Mouse (Mus musculus) A20 (cell line): ENCODE data around the gene Hoxb13.

Source experiments
- DNase-seq: peaks from one replicate; pipeline ENCODE4 v3.0.0-alpha.2; 2011; ENCODE audit warnings: low read depth, low spot score

Hoxb13 gene

DNA sequence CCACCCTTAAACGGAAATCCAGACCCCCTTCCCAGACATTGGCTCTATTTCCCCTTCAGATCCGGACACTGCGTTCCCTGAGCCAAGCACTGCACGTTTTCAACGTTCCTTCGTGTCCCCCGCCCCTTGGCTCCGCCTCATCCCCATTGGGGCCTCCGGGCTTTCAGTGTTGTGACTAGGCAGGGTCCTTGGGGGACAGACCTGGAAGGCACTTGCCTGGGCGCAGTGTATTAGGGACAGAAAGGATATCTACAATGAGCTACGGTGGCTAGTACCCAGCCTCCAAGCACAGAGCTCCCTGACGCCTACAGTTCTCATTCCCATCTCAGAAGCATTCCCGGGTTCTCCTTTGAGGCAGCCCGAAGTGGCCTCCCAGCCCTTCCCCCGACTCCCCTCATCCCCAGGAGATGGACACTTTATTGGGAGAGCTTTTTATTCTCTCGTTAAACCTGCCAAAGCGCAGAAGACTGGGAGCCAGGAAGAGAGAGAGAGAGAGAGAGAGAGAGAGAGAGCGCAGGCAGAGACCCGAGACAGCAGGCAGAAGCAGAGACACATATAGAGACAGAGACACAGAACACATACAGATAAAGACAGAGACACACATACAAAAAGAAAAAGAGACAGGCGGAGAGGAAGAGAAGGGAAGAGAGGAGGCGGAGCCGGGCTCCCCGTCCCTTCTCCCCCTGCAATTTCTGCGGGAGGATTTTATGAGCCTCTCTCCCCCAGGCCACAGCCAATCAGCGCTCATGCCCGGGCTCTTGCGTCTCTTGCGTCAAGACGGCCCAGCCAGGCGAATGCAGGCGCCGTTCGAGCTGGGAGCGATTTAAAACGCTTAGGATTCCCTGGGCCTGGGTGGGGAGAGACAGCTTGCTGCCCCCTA, at the start of gene Hoxb13:
Hoxb13 (plus strand) TSS at position 796 of the 880 bp plus-strand sequence.
- no peak for DNase-seq

DNA sequence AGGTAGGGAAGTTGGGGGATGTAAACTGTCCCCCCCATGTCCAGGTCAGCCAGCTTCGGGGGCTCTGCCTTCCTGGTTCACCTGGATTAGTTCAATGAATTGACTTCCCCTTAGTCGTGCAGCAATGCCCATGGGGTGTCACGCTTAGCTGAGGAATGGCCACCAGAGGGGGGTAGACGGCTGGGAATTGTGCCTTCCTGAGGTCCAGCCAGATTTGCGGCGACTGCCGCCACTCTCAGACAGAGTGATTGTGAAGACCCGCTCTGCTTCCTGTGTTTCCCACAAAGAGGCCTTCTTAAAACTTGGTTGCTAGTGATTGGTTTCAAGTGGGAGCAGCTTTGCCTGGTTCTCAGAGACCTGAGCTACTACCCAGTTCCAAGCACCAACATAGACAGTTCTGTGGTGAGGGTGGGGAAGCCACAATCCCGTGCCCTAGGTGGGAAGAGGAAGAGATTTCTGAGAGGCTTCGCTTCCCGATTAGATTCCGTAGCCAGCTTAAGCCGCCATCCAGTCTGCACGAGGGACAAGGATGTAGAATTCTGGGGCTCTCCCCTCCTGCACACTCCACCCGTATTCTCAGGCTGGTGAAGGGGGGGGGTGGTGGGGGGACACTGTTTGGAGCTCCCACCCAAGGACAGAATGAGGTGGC, 48.4 kb upstream of the Hoxb13 start:
- peak; percentile 56 for DNase-seq

DNA sequence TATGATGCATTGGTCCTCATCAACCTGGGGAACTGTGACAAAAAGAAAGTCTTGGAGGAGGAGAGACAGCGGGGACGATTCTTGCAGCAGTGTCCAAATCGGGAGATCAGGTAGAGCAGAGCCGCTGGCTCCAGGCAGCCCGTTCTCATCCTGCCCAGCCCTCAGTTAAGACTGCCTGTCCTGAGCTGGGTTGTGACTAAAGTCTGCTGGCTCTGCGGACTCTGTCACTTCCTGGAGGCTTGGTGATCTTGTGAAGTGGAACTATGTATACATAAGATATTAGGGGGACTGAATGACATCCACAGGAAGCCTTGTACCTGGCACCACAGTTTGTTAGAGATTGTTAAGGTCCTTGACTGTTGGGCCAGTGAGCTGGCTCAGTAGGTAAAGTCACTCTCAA, 46.6 kb upstream of the Hoxb13 start:
- no peak for DNase-seq

DNA sequence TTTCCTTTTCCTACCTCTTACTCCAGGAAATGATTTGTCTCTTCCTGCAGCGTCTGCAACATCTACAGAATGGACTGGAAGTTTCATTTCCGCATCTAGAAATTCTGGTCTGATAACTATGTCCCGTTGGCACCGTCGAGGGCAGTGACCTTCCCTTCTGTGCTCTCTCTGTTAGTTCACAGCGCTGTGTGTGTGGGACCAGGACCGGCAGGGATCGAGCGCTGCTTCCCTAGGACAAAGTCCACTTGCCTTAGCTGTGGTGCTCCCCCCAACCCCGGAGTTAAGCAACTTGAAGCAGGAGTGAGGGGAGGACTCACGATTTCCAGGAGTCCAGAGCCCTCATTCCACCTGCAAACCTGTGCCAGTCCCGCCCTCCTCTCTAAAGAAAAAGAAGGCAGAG, 29.3 kb upstream of the Hoxb13 start:
- peak; percentile 10 for DNase-seq

DNA sequence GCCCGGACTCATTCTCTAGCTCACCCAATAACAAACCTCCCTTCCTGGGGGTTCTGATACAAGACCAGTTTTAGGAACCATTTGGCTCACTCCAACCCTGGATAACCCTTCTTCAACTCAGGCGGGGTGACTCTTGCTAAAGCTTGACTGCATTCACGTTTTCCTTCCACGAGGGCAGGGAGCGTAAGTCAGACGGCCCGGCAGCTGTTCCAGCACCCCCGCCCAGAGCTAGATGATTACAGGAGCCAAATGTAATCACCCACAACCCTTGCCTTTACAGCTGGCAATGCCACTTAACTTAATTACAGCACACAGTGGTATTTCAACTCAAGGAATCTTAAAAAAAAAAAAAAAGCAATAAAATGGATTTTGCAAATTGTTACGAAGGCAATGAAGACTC, 26.0 kb upstream of the Hoxb13 start:
- DNase-seq = no peak

DNA sequence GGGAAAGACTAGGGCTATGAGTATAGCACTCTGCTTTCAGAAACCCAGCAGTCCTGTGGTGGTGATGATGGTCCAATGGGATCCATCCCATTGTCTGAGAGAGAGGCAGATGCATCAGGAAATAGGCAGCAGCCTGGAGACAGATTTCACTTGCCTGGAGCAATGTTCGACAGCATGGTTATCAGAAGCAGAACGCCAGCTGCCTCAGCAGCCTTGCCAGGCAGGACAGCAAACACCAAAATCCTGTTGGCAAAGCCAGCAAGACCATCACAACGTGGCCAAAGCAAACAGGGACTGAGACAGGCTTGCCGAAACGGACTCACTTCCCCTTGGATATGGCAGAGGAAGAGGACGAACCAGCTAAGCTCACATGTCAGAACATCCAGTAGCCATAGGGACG, 25.1 kb upstream of the Hoxb13 start:
- DNase-seq = no peak

DNA sequence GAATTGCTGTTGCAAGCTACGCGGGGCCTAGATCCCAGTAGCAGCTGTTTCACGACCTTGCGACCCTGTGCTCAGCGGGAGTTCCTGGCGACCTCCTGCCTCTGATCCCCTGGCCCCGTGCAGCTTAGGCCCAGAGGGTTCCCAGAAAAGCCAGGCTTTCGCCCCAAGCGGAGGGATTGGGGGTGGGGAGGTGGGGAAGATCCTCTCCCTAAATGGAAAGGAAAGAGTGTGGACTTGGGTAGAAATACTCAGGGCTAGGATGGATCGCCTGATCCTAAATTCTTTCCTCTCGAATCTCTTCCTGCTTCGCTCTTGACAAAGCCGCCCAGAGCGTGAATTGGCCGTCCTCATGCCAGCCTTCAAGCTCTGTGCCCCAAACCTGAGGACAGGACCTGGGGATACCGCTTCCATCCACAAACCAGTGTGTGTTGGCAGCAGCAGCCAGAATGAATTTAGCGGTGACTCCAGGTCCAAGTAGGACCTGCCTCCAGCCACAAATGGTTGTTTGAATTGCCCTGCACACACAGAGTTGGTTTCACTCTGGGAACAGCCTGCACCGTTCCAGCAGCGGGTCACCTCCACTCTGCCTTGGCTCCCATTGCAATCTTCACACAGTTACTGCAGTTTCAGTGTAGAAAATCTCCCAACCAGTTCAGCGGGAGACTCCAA, 23.3 kb upstream of the Hoxb13 start:
- no peak for DNase-seq

DNA sequence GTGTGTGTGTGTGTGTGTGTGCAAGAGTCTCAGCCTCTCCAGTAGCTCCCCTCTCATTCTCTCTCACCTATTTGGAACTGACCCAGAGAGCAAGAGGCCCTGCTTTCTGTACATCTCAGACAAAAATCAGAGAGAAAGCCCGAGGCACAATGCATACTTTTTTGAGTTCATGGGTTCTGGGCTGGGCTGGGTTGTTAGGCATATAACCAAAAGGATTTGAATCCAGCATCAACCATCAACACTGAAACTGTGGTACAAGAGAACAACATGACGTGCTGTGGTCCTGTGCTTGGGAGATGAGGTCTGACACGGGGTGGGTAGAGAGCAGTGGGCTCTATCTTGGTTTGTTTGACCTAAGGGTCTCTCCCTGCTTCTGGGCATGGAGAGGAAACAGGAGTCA, 22.5 kb upstream of the Hoxb13 start:
- DNase-seq = no peak

DNA sequence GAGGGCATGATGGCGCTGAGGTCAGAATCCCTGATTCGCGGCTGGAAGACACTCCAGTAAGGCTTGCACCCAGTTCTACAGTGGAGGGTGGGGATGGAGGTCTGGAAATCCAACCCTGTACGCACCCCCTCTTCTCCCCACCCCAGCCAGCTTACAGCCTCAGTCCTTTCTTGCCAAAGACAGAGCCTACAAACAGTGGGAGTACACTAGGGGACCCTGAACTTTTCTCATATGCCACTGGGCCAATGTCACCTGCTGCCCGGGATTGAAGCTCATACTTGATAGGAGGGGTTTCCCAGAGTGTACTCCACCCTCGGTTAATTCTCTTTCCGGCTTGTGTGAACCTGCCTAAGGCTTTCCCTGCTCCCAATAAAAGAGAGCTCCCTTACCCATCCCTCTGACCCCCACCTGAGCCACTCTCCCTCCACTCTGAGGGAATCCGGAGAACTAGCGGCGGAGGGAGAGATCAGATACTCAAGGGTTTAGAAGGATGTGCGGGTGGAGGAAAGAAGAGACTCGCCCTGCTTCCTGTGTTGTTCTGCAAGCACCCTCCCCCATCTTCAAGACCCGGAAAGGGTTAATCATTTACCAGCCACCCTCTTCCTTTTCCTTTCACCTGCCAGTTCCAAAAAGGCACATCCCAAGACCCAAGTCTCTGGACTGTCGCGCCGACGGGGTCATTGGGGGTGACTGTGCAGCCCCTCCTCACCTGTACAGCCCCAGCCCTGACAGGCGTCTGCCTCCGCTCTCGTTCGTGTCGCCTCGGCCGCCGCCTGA, 21.4 kb upstream of the Hoxb13 start:
- DNase-seq = no peak

DNA sequence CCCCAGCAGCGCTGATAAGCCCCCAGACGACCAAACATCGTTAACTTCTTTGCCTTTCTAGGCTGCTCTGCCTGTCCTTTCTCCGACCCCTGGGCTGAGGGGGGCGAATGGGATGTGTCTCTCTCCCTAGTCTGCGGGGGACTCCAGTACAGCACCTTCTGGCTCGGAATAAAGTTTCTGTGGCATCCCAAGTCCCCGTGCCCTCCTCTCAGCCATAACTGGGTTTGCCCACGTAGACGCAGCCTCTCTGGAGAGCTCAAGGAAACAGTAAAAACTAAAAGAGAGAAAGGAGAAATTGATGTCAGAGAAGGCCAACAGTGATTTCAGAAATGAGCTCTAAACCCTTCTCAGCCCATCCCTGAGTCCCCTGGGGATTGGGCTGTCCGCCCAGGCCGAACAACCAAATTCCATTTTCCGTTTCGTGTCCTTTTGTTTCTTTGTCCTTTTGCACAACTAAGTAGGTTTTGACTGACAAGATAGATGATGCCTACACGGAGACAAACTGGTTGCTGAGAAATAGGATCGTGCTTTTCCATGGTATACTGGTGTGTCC, 20.8 kb upstream of the Hoxb13 start:
- DNase-seq = no peak

DNA sequence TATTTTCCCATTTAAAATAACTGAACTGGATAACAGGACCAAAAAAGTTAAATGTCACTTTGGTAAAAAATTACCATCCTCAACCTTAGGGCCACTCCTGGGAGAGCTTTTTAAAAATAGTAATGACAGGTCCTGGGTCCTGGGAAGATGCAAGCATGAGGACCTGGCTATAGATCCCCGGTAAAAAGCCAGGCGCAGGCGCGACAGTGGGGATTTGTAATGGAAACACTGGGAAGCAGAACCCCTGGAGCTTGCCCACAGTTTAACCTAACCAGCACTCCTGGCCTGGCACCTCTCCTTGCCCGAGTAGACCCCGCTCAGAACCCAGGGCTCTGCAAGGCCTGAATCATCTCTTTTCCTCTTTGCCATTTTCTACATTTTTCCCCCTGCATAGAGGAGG, 19.2 kb upstream of the Hoxb13 start:
- DNase-seq = no peak

DNA sequence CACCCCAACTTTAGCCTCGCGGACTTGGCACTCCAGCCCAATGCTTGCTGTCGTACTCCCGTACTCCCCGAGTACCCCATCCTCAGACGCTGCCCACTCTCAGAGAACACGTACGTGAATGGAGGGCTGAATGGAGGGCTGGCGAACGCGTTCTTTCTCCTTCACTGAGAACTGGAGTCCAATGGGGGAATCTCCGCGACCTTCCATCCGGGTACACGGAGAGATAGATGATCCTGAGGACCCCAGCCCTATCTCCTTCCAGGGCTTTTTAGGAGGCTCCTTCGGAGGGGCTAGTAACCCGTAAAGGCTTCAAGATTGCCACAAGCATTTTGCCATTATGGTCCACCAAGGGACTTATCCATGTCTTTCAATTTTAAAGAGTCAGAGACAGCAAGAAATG, 18.6 kb upstream of the Hoxb13 start:
- no peak for DNase-seq

DNA sequence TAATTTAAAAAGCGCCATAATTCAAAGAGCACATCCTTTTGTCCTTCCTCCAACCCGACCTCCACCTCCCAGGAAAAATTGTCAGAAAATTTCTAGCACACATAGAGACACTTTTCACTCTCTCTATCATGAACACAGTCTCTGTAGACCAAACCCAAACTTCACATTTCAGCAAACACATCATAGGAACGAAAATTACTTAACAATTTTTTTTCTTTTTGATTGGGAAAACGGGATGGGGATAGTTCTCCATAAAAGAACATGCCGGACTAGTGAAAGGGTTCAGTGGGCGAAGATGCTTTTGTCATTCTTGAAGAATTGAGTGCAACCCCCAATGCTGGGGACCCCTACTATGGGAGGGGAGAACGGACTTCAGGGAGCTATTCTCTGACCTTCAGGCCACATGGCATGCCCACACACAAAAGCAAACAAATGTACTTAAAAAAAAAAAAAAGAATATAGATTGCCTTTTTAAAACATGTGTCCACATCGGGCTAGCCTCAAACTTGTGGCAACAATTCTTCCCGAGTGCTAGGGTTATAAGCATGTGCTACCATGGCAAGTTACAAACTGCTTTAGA, 18.1 kb upstream of the Hoxb13 start:
- DNase-seq = no peak

DNA sequence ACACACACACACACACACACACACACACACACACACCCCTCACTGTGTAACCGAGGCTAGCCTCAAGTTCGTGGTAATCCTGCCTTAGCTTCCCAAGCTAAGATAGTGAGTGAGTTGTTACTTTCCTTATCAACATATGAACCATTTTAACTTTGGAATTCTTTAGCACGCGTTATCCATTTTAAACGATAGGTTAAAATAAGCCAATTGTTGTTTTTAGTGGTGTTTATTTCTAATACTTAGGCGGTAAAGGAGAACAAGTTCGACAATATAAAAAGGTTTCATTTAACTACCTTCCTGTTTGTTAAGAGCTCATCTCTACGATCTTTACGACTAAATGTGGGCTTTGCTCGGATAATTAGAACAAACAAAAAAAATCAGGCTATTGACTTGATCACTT, 17.3 kb upstream of the Hoxb13 start:
- DNase-seq = no peak

DNA sequence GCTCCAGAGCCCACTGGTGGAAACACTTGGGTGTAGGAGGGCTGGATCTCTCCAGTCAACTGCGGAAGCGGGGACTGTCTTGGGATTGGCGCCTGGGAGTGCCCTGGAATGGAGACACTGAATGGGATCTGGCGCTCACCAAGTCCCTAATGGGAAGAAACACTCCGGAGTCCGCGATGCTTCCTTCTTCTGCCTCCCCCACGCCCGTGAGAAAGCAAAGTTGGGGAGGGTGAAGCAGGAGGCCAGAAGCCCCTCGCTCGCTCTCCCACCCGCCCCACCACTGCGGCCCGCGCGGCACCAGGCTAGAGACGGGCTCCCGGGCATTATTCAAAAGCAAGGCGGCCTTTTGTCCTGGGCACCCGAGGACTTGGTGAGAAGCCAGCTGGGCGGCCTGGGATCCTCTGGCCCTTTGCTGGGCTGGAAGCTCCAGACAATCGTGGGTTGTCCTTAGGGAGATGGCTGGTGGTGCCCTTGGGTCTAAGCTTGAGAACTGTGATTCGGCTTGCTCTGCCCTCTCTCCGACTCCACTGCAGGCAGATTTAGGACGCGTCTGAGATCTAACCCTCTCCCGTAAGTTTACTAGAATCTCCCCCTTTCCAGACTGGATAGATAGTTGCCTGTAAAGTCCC, 16.5 kb upstream of the Hoxb13 start:
- no peak for DNase-seq

DNA sequence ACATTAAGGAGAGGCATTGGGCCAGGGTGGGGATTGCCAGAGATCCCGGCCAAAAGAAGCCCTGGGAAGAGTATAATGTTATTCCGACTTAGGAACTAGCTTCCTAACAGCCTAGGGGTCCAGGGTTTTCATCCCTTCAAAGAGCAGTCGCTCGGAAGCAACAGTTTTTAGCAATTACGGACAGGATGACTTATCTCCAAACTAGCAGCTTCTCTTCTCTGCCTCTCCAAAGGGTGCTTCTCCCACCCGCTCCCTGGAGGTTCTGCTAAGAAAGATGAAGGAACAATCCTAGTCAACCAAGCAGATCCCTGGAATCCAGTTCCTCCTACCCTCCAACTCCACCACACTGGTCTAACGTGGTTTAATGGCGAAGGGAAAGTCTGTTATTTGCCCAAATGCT, 15.8 kb upstream of the Hoxb13 start:
- DNase-seq = no peak

DNA sequence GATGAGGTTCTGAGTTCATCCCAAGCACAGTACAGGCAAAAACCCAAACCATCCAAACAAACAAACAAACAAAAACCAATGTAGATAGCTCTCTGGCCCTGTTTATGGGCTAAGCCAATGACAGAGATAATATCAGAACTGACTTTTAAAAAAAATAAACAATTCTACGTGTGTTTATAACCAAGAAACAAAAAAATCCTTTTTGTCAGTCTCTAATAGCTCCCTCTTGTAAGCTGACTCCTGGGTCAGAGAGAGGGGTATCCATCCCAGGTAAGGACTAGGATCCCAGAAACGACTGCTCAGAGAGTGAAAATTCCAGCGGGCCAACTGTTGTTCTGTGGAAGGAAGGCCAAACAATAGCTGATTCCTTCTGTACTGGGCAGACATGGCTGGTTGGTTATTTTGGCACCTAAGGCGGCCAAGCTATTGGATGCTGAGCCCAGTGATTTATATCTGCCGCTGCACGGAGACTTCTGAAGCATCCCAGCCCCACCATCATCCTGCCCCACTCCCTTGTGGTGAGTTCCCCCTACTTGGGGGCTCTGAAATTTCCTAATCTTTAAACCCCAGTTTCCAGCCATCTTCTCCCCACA, 15.1 kb upstream of the Hoxb13 start:
- DNase-seq = no peak

DNA sequence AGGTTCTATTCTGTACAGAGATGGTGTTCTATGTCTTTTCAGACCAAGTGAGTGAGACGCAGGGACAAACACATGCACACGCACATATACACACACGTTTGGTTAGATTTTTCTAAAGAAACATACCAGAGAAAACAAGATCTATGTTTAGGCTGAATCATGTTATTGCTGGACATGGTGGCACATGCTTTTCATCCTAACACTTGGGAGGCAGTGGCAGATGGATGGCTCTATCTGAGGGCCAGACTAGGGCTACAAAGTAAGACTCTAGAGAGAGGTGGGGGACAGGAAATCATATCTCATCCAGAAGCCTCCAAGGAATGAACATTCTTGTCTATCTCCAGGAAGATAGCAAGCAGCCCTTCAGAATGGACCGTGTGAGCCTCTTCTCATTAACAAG, 13.1 kb upstream of the Hoxb13 start:
- no peak for DNase-seq

DNA sequence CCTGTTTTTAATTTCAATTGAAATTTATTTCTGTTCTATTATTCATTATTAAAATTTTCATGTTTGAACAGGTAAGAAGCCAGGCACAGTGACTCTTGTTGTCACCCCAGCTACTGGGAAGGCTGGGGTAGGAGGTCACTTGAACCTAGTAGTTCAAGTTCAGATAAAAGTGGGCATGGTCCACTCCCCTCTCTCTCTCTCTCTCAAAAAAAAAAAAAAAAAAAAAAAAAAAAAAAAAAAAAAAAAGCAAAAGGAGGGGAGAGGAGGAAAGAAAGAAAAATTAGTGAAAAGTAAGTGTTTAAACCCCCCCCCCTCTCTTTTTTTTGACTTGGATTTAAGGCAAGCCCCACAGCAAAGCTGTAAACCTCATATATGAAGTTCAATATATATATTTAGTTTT, 9.9 kb upstream of the Hoxb13 start:
- no peak for DNase-seq

DNA sequence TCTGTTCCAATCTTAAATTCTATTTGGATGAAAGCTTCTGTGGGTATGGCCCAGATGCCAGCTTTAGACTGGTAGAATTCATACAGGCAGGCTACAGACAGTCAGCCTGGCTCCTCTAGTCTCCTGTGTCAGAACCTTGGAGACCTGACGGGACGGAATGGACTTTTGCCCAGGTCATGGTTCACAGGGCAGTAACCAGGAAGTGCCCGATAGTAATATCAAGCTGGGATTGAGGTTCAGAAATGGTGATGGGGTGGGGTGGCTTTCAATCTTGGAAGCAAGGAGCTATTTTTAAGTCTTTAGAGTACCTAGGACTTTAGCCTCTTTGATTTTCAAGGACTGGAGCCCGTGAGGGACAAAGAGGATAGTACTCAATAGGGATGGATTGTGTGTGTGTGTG, 6.8 kb upstream of the Hoxb13 start:
- no peak for DNase-seq
